In genomic region chr2:27679621-27680025, GRCm38 (mm10) we compare ENCODE assay signal across 8 mouse cellular contexts. TPM values are rescaled to one million over a fixed set of nuclear protein-coding genes. Genes with fewer than 3 reads are reported as not detected.
A peak's percentile ranks its signal among the peaks of the same experiment; 100 is the strongest.
DNase-seq lines count a peak whose midpoint lies in the region; ATAC-seq and TF ChIP-seq lines count a peak whose summit lies in the region.

No protein-coding gene starts in this region.

- no peak for ATAC-seq in midbrain, embryonic 11.5 days (ENCODE audit: low FRiP score)

- no peaks in the 10 kb centered on the region for H3K27me3 ChIP-seq in kidney, adult 2 months (replicated peaks; ENCODE audit: control insufficient read depth, insufficient read depth, low read length)
- H3K27me3 ChIP-seq in midbrain, embryonic 11.5 days (ENCODE audit: control insufficient read depth, insufficient read depth, low read length), result no peaks in the 10 kb centered on the region; the same call in 1 of the 2 replicates

- H3K4me1 ChIP-seq in kidney, adult 2 months (ENCODE audit: control insufficient read depth, insufficient read depth, low read length), result peaks cover 55% of the 10 kb centered on the region
- H3K4me1 ChIP-seq in midbrain, embryonic 11.5 days (ENCODE audit: control insufficient read depth, insufficient read depth, low read length), result peaks cover 51% of the 10 kb centered on the region

- no peak for TF ChIP-seq POLR2A in kidney, adult 2 months (IDR thresholded peaks at IDR 0.05; ENCODE audit: low read depth, low read length)

- peak overlapping the region; percentile 94 for H3K9ac ChIP-seq in midbrain, embryonic 11.5 days (ENCODE audit: low read length)

- peak overlapping the region; percentile 92 for H3K27ac ChIP-seq in kidney, adult 2 months (ENCODE audit: insufficient read depth, low read depth, low read length)
- H3K27ac ChIP-seq in midbrain, embryonic 11.5 days (ENCODE audit: low read depth, low read length), result no peak overlapping the region

- peak overlapping the region; percentile 57 for H3K4me3 ChIP-seq in kidney, adult 2 months (ENCODE audit: insufficient read depth, low read depth, low read length)
- 0 out of 2 replicates have a peak overlapping the region, but pooled peaks have one; percentile 92 for H3K4me3 ChIP-seq in midbrain, embryonic 11.5 days (ENCODE audit: low read depth, low read length)

- H3K36me3 ChIP-seq in kidney, adult 2 months (ENCODE audit: control insufficient read depth, insufficient read depth, low read length), result no peaks in the 10 kb centered on the region
- H3K36me3 ChIP-seq in midbrain, embryonic 11.5 days (ENCODE audit: control insufficient read depth, insufficient read depth, low read length), result no peaks in the 10 kb centered on the region

- DNase-seq in gastrocnemius, adult 18-20 months (ENCODE audit: low spot score), result peak; percentile 77
- no peak for DNase-seq in gastrocnemius, postnatal 10 days
- DNase-seq in heart, adult 18-20 months, result peak; percentile 82
- peak; percentile 82 for DNase-seq in kidney, adult 2 months
- DNase-seq in midbrain, embryonic 11.5 days (ENCODE audit: low spot score, missing footprints), result peak; percentile 89
- no peak for DNase-seq in cerebellum, adult 11-12 months
- no peak for DNase-seq in frontal cortex, postnatal 10 days (ENCODE audit: low spot score in 2 of 2)
- DNase-seq in left cerebral cortex, adult 18-20 months (ENCODE audit: low spot score in 2 of 2), result no peak

- WGBS in kidney, adult 2 months, result 2% methylated on average over 3 of the region's 3 CpGs
- WGBS in midbrain, embryonic 11.5 days, result 15% methylated on average over 3 of the region's 3 CpGs

- no peaks in the 10 kb centered on the region for H3K9me3 ChIP-seq in midbrain, embryonic 11.5 days (ENCODE audit: control insufficient read depth, low read length)

- TF ChIP-seq CTCF in kidney, adult 2 months (conservative IDR thresholded peaks at IDR 0.05; ENCODE audit: insufficient read depth, insufficient read length, low read depth, low read length), result no peak

- H3K4me2 ChIP-seq in midbrain, embryonic 11.5 days, result peak overlapping the region; percentile 55

RNA-seq across cellular contexts. Expression of gene Rxra, which starts 3.4 kb away (rescaled TPM):
- 100 to 1,000 TPM; 129 to 134 TPM for total RNA-seq in gastrocnemius, adult 18-20 months (2021)
- total RNA-seq in gastrocnemius, postnatal 10 days (2021), result 10 to 100 TPM; 58.8 to 61.3 TPM
- total RNA-seq in heart, adult 18-20 months (2021), result 10 to 100 TPM; 51.3 to 52.4 TPM
- 94.8 and 107 TPM in 2 replicates for polyA plus RNA-seq in kidney, adult 2 months (2012; rRNA removed)
- 6.7 and 6.9 TPM in 2 replicates for polyA plus RNA-seq in midbrain, embryonic 11.5 days (2014; fragmentation: Nextera tagmentation; extraction: Ambion mirVana)
- 10 to 100 TPM; 25.2 to 25.5 TPM for total RNA-seq in left cerebral cortex, adult 18-20 months (2021)

Comparison
In these comparisons a context has a peak if more than half of its experiments do, and no peak if none do; other contexts are left out.
1. DNase-seq: peak in gastrocnemius, adult 18-20 months (single experiment), heart, adult 18-20 months (2 of 2), kidney, adult 2 months (single experiment) and midbrain, embryonic 11.5 days (single experiment); none in gastrocnemius, postnatal 10 days (single experiment), cerebellum, adult 11-12 months (single experiment), frontal cortex, postnatal 10 days (0 of 2) and left cerebral cortex, adult 18-20 months (0 of 2).